ENCODE assay signal across 24 mouse cellular contexts in the genomic region with DNA sequence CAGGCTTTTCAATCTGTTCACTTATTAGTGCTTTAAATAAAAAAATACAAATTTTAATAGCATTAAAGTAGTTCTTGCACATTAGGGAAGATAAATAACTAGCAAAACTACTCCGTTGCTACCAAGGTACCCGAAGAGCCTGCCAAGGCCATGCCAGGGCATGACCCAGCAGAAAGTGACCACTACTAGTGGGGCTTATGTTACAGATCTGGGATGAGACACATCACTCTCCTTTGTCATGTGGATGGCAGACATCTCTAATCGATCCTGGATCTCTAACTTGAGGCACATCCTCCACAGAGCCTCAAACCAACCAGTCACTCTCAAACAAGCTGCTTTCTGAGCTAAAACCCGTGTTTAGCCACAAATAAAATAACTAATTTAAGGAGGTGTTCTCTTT. TPM values are rescaled to one million over a fixed set of nuclear protein-coding genes. Genes with fewer than 3 reads are reported as not detected.
A peak's percentile ranks its signal among the peaks of the same experiment; 100 is the strongest.
DNase-seq lines count a peak whose midpoint lies in the region.
"Had no signal": no experiment of that assay in that cellular context is flagged by ENCODE, and none has a peak within 500 bp of the region (broad histone marks: within the 10 kb centered on the region; RNA-seq: fewer than 3 reads in every experiment).

No protein-coding gene starts in this region.

- H3K4me3 ChIP-seq in heart, embryonic 10.5 days = no peak overlapping the region
- no peak overlapping the region for H3K4me3 ChIP-seq in forebrain, embryonic 10.5 days
- H3K4me3 ChIP-seq: embryonic facial prominence, embryonic 12.5 days; embryonic facial prominence, embryonic 15.5 days; forebrain, embryonic 12.5 days; forebrain, embryonic 15.5 days; heart, embryonic 13.5 days; hindbrain, embryonic 10.5 days; hindbrain, embryonic 13.5 days; intestine, embryonic 15.5 days had no signal

- H3K27me3 ChIP-seq in heart, embryonic 10.5 days (ENCODE audit: insufficient read depth, poor library complexity, severe bottlenecking) = no peaks in the 10 kb centered on the region
- 0 out of 2 replicates have a peak, but pooled peaks cover under 1% of the 10 kb centered on the region for H3K27me3 ChIP-seq in forebrain, embryonic 10.5 days (ENCODE audit: poor library complexity, severe bottlenecking)
- H3K27me3 ChIP-seq: embryonic facial prominence, embryonic 12.5 days; embryonic facial prominence, embryonic 15.5 days; forebrain, embryonic 12.5 days; forebrain, embryonic 15.5 days; heart, embryonic 13.5 days; hindbrain, embryonic 13.5 days; intestine, embryonic 15.5 days had no signal

- no peaks in the 10 kb centered on the region for H3K36me3 ChIP-seq in heart, embryonic 10.5 days
- H3K36me3 ChIP-seq in forebrain, embryonic 10.5 days (replicated peaks) = no peaks in the 10 kb centered on the region
- H3K36me3 ChIP-seq: embryonic facial prominence, embryonic 12.5 days; embryonic facial prominence, embryonic 15.5 days; forebrain, embryonic 12.5 days; forebrain, embryonic 15.5 days; heart, embryonic 13.5 days; hindbrain, embryonic 10.5 days; hindbrain, embryonic 13.5 days; intestine, embryonic 15.5 days had no signal

- no peaks in the 10 kb centered on the region; the same call in 1 of the 2 replicates for H3K4me1 ChIP-seq in heart, embryonic 10.5 days
- peaks cover 6% of the 10 kb centered on the region; the same call in 1 of the 2 replicates for H3K4me1 ChIP-seq in forebrain, embryonic 10.5 days
- H3K4me1 ChIP-seq: embryonic facial prominence, embryonic 12.5 days; embryonic facial prominence, embryonic 15.5 days; forebrain, embryonic 15.5 days; hindbrain, embryonic 10.5 days; hindbrain, embryonic 13.5 days; intestine, embryonic 15.5 days had no signal

- intact Hi-C loops in gastrocnemius, postnatal 36 days (cut with DNase I) = no loop called here
- intact Hi-C loops in heart, postnatal 36 days (cut with DNase I) = no loop called here

- H3K9me3 ChIP-seq in heart, embryonic 10.5 days = no peaks in the 10 kb centered on the region
- no peaks in the 10 kb centered on the region for H3K9me3 ChIP-seq in forebrain, embryonic 10.5 days
- H3K9me3 ChIP-seq: embryonic facial prominence, embryonic 12.5 days; embryonic facial prominence, embryonic 15.5 days; forebrain, embryonic 12.5 days; forebrain, embryonic 15.5 days; heart, embryonic 13.5 days; hindbrain, embryonic 10.5 days; hindbrain, embryonic 13.5 days; intestine, embryonic 15.5 days had no signal

- H3K27ac ChIP-seq in heart, embryonic 10.5 days = peak overlapping the region; percentile 78; the same call in 1 of the 2 replicates
- no peak overlapping the region for H3K27ac ChIP-seq in forebrain, embryonic 10.5 days
- H3K27ac ChIP-seq: embryonic facial prominence, embryonic 12.5 days; embryonic facial prominence, embryonic 15.5 days; forebrain, embryonic 12.5 days; forebrain, embryonic 15.5 days; hindbrain, embryonic 10.5 days; hindbrain, embryonic 13.5 days; intestine, embryonic 15.5 days had no signal

- WGBS in heart, embryonic 10.5 days = 71% methylated on average over 4 of the region's 4 CpGs
- WGBS in forebrain, embryonic 10.5 days = 83% methylated on average over 4 of the region's 4 CpGs

- peak; percentile 19 for DNase-seq in gastrocnemius, postnatal 25 days
- no peak for DNase-seq in gastrocnemius, postnatal 36 days
- peak; percentile 61 for DNase-seq in heart, embryonic 10.5 days (ENCODE audit: low spot score)
- DNase-seq in heart, postnatal 36 days = no peak
- DNase-seq in ZHBTc4 (ENCODE audit: low read depth, low spot score) = peak; percentile 20
- DNase-seq in forebrain, embryonic 10.5 days (ENCODE audit: extremely low spot score, low spot score) = no peak
- DNase-seq: adrenal gland, postnatal 10 days; adrenal gland, postnatal 36 days; cerebellum, adult 11 months; cerebellum, adult 2 months; cerebellum, adult 9-11 months; cerebellum, postnatal 25 days; kidney, adult 11 months; kidney, adult 8-10 months had no signal

RNA-seq across cellular contexts. Expression of a gene that starts 14.1 kb away (rescaled TPM):
- 100 to 1,000 TPM; 143 to 148 TPM for total RNA-seq in gastrocnemius, postnatal 25 days (2021)
- 100 to 1,000 TPM; 126 to 132 TPM for total RNA-seq in gastrocnemius, postnatal 36 days (2021)
- 10.5 and 17.5 TPM in 2 replicates for polyA plus RNA-seq in heart, embryonic 10.5 days (2016; fragmentation: Nextera tagmentation; extraction: Ambion mirVana)
- total RNA-seq in heart, postnatal 36 days (2021) = 10 to 100 TPM; 57.6 to 64.6 TPM
- polyA plus RNA-seq in forebrain, embryonic 10.5 days (2016; fragmentation: Nextera tagmentation; extraction: Ambion mirVana) = not detected in 2 replicates
- total RNA-seq: adrenal gland, postnatal 36 days; common myeloid progenitor, adult 5-6 weeks had no signal
- polyA plus RNA-seq: hindbrain, embryonic 10.5 days; hindbrain, embryonic 16.5 days had no signal

RNA-seq across cellular contexts. Expression of a gene that starts 56.2 kb away (rescaled TPM):
- 100 to 1,000 TPM; 132 to 165 TPM for total RNA-seq in gastrocnemius, postnatal 25 days (2021)
- total RNA-seq in gastrocnemius, postnatal 36 days (2021) = 100 to 1,000 TPM; 133 to 150 TPM
- polyA plus RNA-seq in heart, embryonic 10.5 days (2016; fragmentation: Nextera tagmentation; extraction: Ambion mirVana) = 54.5 and 87.5 TPM in 2 replicates
- total RNA-seq in heart, postnatal 36 days (2021) = 100 to 1,000 TPM; 120 to 128 TPM
- 39.7 and 40.0 TPM in 2 replicates for polyA plus RNA-seq in forebrain, embryonic 10.5 days (2016; fragmentation: Nextera tagmentation; extraction: Ambion mirVana)

Comparison
In these comparisons a context has a peak if more than half of its experiments do, and no peak if none do; other contexts are left out.
1. DNase-seq: peak in gastrocnemius, postnatal 25 days (single experiment), heart, embryonic 10.5 days (single experiment) and ZHBTc4 (single experiment); none in gastrocnemius, postnatal 36 days (0 of 2), heart, postnatal 36 days (0 of 2) and forebrain, embryonic 10.5 days (single experiment).